Mouse (Mus musculus) heart, postnatal 0 days (tissue): ENCODE measurements around the gene Sox13.

Source experiments
- CTCF ChIP-seq: IDR thresholded peaks from 2 replicates; pipeline ENCODE4 v1.5.1; 2016; ENCODE audit warnings: antibody characterized with exemption, control low read depth, low read depth
- EP300 ChIP-seq: IDR thresholded peaks from 2 replicates; pipeline ENCODE4 v1.6.1; 2016; ENCODE audit warnings: antibody characterized with exemption, low read depth

DNA sequence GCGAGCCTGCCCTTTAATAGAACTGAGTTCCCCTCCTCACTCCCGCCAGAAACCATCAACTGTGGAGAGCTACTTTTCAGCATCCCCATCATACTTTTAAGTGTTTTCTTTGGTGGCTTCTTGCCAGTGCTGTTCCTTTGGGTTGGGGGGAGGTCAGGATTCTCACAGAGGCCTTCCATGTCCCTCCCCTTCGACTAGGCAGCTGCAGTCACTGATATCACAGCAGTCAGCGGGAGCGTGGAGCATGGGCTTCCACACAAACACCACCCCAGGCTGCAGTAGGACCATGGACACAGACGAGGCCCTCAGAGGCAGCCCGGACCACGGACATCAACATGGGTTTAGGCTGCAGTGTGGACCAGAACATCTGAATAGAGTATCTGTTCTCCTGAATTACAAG lies 20.1 kb upstream of the Sox13 start:
- TF ChIP-seq CTCF, result no peak
- no peak for TF ChIP-seq EP300
